Mouse (Mus musculus) 416B (cell line): ENCODE measurements at regions not wholly inside any gene's neighbourhood (a gene's known extent, or its start where the extent isn't known, plus 50 kb on each side); places are given as distances from the start of the nearest gene placed in this dataset.

Source experiments
- DNase-seq: peaks from one replicate; pipeline ENCODE4 v3.0.0; 2011; ENCODE audit warnings: low read depth

DNA sequence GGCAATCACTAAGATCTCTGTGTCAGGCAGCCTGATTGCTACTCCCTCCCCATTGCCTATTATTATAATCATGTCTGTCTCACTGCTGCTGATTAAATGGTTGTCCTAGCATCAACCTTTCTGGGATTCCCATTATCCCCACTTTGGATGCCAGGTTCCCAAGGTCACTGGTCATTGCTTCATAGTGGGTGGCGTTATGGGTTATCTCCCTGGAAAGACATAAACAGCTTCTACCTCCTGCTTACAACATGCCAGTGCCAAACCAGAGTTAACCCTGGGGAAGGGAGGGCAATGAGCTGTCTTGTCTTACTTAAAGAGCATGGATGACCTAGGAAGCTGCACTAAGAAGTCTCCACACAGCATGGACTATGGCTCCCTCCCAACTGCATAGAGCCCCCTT is 136.9 kb downstream of the Uaca start:
- no peak for DNase-seq

DNA sequence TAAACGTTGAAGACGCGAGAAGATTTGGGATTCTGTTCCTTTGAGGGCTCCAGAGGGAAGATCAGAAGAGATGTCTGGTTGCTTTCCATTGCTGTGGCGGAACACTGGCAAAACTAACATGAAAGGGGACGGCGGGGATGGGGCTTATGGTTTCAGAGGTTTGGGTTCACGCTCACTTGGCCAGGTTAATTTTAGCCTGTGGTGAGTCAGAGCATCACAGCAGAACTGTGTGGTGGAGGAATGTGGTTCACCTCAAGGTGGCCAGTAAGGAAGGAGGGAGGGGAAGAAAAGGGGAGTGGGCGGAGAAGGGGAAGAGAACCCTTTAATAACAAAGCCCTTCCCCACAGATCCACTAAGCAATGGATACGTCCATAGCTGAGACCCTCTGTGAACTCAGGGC is 142.6 kb downstream of the Uaca start:
- peak; percentile 60 for DNase-seq

DNA sequence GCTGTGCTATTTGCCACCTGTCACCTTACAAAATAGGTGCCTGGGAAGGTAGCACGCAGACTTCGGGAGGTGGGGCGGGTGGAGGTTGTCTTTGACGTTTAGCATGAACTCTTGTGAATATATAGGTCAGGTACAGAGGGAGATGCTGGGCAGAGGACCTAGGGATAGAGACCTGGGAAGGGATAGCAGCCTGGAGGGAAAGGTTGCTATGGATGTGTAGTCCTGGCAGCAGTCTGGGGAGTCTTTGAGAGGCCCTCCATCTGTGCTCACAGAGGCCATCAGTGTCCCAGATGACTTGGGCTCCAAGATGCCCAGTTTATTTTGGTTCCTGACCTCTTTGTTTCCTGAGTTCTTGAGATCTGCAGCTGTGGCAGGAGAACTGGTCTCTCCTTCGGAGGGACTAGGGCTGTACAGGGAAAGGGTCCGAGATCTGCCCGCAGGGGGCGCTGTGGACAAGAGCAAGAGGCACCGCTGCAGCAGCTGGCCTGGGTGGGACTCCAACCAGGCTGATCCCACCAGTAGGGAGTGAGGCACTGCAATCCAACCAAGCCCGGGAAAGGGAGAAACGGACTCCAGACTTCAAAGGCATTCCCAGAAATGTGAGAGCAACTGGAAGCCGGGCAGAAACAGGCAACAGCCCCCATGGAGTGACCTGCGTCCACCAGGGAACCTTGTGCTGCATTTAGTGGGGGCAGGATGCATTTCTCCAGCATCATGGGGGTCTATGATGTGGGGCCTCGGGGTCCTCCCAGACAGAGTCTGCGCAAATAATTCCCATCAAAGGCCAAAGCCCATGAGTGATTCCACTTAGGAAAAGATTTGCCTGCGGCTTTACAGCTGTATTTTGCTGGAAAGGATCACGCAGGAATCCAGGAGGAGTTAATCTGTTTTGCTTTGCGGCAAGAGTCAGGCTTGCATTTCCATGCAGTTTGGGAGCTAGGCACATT is 145.8 kb downstream of the Uaca start:
- peak; percentile 56 for DNase-seq

DNA sequence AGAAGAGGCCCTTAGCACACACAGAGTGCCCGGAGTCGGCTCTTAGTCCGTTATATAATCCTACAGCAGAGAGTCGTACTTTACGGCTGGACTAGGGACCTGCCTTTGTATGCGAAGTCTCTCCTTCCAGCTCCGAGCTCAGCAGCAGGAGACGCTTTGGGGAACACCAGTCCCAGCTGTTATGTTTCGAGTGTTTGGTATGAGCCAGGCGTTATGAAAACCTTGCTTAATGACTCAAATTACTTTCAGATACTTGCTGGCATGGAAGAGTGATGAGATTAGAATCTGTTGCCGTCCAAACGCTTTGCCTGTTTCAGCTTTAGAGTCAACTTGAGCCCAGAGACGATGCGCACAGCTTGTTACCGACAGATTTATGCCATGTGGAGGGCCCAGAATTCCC is 153.0 kb downstream of the Uaca start:
- no peak for DNase-seq

DNA sequence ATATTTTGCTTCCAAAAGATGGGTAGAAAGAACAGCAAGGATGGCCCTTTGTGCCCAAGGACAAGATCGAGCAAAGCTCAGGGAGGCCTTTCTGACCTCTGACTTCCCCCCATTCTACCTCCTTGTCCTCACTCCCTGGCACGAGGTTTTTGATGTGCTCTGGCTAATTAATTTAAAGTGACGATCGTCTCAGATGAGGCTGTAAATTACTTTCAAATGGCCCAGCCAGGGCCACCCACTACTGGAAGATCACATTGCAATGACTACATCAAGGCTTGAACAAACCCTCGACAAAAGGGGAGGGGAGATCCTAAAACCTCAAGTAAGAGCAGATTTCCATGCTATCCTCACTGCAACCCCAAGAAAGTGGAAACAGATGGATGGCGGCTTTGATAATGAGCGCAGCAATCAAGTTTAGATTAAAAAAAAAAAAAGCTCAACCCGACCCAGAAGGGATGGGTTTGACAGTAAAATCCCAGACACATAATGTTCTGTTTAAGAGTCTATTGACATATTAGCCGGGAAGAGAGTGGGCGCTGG is 154.3 kb downstream of the Uaca start:
- DNase-seq = no peak

DNA sequence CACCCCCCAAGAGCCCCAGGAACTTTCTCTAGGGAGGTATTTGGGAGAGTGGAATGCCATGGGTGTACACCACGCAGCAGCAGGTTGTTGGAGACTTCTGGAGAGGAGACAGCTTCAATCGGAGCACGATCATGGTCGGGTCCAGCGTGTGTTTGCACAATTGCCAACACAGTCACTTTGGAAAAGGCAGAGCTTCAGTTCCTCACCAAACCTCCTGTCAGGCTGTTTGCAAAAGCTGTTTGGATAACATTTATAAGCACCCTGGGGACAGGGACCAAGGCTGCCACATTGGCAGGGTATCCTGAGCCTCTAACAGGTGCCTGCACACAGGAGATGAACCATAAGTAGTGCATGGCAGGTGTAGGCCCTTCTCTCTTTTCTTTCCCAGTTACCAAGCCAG is 155.8 kb downstream of the Uaca start:
- DNase-seq = no peak

DNA sequence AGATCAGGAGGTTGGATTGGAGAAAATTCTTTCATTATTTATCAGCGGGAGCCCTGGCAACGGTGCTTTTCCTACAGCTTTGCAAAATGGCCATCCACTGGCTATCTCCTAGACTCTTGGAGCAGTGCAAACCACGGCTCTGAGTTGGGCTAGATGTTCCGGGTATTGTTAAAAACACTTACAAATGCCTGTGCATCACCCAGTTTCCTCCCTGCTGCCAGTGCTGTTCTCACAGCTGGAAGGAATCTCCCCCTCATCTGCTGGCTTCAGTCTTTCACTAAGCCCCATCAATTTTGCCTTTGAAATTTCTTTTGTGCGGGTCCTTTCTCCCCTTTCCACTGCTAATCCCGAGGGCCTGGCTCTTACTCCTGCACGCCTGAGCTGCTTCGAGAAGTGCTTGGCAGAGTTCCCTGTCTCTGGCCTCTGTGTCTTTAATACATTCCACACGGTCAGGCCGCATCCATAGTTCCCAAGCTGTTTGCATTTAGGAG is 156.8 kb downstream of the Uaca start:
- DNase-seq = no peak

DNA sequence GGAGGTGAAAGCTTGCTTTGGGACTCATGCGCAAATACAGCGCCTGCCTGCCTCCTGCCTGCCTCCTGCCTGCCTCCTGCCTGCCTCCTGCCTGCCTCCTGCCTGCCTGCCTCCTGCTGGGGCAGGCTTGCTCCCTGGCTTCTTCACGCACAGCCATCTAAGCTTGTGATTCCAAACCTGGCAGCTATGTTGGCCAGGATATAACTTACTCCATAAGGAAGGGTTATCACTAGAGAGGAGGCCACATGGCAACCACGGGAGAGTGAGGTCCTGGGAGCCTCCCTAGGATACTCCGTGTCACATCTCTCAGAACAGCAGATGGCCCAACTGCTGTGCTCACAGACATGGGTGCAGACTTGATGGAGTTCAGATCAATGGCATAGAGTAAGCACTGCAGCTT is 163.1 kb downstream of the Uaca start:
- DNase-seq = no peak

DNA sequence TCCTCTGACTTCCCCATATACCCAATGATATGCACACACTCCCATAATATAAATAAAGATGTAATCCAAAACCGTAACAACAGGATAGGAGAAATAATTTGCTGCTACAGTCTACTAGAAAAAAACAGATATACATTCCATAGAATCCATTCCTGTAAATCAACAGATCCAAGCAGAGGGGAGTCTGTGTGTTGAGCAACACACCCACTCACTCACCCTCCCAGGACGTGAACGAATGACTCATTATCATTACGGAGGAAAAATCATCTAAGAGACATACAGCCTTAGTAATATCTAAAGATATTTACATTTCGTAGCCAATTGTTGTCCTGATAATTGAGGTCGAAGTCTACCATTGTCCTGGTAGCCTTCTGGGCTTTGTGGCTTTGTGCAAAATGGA is 165.2 kb downstream of the Uaca start:
- no peak for DNase-seq

DNA sequence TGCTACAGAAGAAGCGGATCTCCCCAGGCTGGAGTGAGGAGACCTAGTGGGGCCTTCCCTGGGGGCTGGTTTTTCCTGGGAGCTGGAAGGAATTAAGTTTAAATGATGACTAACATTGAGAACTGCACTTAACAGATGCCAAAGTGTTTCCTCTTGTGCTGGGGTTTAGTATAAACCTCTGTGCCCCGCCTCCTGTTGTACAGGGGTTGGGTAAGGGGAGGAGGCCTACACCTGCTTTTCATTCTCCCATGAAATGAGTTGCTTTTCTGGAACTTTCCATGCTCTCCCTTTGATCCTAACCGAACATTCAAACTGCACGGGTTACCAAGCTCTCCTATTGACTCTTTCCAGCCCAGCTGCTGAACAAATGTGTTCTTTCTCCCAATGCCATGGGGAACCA is 167.7 kb downstream of the Uaca start:
- DNase-seq = no peak

DNA sequence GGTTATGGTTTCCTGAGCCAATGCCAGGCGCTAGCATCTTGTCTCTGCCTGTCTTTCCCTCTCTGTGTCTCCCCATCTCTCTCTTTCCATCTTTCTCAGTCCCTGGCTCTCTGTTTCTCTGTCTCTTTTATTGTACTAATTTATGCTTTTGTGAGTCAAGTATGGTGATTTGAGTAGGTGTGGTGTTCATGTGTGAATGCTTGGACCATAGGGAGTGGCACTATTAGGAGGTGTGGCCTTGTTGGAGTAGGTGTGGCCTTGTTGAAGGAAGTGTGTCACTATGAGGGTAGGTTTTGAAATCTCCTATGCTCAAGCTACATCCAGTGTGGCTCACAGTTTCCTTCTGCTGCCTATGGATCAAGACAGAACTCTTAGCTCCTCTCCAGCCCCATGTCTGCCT is 171.3 kb downstream of the Uaca start:
- DNase-seq = peak; percentile 24

DNA sequence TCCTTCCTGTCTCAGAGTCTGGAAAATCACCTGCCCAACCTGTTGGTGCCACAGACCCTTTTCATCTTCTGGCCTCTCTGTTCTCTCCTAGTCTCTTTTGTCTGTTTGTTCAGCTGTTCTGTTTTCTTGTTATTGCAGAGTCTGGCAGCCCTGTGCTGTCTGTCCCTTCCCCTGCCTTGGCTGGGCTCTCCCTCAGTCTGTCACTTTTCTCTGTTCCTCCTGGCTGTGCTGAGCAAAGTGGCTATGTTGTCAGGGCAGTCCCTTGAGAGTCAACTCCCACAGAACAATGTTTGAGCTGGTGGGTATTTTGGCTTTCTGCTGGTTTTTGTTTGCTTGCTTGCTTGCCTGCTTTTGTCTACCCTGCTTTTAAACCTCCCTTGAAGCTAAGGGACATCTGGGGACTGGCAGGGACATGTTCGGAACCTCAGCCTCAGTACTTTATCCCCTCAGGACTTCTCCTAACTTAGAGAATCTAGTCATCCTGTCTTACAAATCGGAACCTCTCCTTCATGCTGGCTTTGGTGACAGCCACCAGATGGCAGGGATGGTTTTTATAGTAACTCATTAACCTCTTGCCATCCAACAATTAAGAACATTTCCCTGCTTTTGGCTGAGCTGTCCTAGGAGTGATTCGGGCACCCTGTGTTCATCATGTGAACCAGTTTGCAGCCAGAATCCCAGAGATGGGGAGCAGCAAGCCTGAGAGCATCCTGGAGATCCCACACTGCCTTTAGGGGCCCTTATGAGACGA is 174.1 kb downstream of the Uaca start:
- DNase-seq = peak; percentile 47

DNA sequence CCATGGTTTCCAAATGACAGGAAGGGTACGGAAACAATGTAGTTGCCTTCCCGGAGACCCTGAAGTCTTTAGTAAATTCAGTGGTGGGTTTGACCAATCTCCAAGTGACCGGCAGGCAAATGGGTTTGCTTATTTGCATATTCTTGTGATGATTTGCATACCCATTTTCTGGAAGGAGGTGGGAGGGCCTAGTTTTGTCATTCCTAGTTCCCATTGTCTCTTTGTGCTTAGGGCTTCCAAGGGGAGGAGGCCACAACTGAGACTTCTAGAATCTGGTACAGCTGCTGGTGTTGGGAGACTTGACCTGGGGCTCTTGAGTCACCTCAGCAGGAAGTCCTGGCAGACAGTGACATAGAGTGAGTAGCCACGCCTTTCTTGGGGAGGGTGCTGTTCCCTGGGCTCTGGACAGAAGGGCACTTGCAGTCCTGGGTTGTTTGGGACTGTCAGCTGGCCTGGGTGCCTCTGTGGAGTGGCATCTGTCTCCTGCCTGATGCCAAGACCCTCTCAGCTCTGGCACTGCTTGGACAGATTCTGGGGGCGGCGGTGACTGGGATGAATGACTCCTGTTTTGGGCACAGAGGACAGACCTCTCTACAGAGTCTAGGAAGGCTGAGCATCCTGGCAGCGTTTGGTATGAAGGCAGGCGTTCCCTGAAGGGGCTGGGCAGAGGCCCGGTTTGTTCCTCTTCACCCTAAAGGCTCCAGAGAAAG is 178.0 kb downstream of the Uaca start:
- DNase-seq = peak; percentile 41

DNA sequence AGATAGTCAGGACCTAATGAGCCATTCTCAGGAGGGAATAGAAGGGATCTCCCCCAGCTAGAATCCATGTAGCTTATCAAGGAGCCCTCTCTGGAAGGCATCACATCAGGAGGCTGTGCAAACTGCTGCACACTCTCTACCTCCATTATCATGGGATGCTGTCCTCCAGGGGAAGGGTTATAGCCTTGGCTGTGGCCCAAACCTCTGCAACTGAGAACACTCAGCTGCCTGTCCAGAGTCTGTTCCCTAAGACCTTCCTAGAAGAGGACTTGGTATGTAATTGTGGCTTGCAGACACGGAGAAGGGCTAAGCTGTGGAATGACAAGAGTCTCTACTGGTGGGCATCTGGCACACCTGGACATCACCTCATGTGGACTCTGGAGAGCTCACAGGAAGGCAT is 180.2 kb downstream of the Uaca start:
- DNase-seq = no peak

DNA sequence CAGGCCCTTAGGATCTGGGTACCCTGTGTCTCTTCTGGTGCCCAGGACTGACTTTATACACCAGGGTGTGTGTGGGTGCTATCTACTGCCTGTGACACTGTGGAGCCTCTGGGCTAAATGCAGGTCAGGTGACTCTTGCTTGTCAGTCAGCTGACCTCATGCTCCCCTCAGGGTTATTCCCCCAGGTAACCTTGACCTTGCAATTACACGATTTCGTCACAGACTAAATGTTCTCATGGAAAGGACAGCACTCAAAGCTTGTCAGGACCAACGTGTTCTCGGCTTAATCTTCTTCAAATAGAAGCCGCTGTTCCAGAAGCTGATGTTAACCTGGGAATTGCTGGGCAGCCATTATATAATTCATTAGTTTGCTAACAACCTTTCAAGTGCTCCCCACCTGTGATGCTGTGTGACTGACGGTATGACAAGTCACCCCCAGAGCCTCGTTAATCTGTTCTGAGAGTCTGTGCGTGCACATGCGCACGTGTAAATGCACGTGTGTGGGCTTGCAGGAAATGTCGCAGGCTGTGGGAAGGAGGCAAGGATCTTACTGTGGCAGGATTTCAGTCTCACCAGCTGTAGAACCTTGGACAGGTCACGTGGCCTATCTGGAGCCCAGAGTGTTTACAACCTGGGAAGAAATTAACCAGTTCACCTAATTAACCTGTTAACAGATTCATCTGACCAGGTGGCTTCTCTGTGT is 188.2 kb downstream of the Uaca start:
- no peak for DNase-seq

DNA sequence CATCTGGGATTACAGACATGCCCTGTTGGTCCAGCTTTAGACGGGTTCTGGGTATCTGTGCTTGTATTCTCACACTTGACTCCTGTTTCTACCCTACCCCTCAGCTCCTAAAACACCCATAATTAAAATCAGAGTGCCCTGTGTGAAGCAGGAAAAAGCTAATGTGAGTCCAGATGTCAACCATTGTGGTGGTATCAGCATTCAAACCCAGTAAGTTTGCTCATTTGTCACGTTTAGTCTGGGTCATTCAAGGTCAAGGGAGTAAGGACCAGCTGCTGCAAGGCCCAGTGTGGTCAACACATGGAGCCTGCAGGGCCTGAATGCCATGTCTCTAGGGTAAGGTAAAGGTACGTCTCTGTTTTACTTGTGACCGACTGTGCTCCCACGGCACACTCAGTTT is 188.9 kb downstream of the Uaca start:
- no peak for DNase-seq

DNA sequence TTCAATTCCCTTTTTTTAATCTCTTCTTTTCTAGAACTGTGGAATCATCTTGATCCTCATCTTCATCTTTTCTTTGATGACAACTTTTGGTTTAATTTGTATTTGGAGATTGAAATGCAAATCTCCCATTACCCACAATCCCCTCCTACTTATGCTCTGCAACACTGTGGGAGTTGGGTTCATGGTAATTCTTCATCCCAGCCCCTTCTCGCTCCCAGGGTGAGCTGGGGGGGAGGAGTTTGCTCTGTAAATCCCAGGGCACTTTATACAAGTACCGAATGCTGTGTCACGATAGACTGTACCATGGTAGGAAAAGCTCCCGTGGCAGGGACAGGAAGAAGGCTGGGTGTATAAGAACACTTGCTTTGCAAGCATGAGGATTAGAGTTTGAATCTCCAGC is 193.8 kb downstream of the Uaca start:
- DNase-seq = no peak

DNA sequence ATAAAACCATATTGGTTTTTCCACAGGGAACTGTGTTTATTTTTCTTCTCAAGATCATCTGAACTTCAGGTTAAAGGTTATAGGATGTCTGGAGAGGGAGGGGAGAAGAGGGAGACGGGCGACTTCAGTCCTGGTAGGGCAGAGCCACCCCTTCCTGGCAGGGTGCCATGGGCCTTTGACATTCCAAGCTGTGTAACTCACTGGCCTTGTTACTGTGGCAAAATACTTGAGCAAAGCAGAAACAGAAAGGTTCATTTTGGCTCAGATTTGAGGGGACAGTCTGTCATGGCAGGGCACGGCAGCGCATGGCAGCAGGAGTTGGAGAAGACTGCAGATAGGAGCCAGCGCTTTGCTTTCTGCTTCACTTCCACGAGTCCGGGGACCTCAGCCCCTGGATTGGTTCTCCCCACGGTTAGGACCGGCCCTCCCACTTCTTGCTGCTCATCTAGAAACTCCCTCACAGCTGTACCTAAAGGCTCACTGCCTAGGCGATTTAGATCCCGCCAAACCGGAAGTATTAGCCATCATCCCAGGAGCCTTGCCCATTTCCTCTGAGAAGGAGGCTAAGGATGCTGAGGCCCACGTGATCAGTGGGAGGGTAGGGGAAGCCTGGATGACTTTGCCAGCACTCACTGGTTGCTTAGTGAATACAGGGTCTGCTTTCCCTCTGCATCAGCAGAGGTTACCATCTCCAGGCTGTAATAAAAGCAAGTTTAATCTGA is 195.5 kb downstream of the Uaca start:
- DNase-seq = no peak

DNA sequence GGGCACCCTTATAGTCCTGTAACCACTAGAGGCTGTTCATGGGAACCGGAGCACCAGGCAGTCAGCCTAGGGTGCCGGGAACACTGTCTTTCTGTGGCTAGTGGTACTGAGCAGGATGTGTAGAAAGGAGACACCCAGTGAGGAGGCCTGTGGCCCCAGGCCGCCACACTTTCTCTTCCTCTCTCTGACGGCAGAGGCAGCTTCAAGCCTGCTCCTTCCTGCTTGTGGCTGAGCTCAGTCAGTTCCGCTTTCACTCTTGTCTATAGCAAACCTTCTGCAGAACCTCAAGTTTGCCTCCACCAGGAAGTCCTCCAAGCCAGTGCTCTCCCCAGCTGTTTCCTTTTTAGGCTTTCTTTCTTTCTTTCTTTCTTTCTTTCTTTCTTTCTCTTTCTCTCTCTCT is 197.2 kb downstream of the Uaca start:
- DNase-seq = peak; percentile 92

DNA sequence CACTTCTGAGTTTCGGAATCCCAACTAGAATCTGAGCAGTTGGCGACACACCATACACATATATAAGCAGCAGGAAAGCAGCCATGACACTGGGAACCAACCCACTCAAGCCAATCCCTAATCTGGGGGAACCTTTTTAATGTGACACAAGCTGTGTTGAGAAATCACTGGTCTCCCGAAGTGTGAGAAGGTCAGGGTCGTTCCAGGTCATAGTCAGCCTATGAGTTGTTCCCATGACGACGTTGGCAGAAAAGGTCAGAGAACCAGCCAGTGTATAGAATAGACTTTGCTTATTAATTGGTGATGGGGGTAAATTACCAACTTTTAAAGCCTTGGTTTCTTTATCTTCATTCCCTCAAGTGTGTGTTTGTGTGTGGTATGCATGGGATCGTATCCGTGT is 199.3 kb downstream of the Uaca start:
- DNase-seq = peak; percentile 25

DNA sequence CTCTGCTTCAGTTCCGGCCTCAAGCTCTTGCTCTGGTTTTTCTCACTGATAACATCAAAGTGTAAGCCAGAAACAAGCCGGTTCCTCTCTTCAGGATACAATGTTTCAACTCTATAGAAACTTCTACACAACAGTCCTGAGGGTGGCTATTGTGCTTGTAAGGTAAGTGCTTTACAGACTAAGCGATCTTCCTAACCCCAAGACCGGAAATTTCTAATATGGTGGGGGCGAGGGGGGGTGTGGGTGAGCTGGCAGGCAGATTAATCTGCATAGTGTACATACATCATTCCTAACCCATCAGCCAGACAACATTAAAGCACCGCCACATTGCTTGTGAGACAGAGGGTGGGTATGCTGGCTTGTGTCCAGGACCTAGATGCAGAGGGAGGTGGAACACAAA is 200.8 kb downstream of the Uaca start:
- DNase-seq = peak; percentile 89
